Mouse (Mus musculus) midbrain, embryonic 11.5 days (tissue): ENCODE data around the gene Lamb2. TPM values are rescaled to one million over a fixed set of nuclear protein-coding genes. Genes with fewer than 3 reads are reported as not detected.

Source experiments
- ATAC-seq: fragments of 200-750 bp; cut with Nextera tagmentation; 2 replicates; pipeline ENCODE4 v1.8.0; 2017; ENCODE audit warnings: moderate TSS enrichment, moderate library complexity; ENCODE audit not compliant: low FRiP score
- DNase-seq: peaks from one replicate; pipeline ENCODE4 v3.0.0; 2015; ENCODE audit warnings: low spot score; ENCODE audit errors: missing footprints
- H3K27ac ChIP-seq: fragments of 300-500 bp; sonication (generic); 2 replicates; pipeline ENCODE4 v1.5.1; 2014; ENCODE audit warnings: low read depth, low read length
- H3K27me3 ChIP-seq: fragments of 300-500 bp; sonication (generic); 2 replicates; pipeline ENCODE4 v1.6.1; 2014; ENCODE audit warnings: mild to moderate bottlenecking, low read length, moderate library complexity, mixed read lengths; ENCODE audit not compliant: control insufficient read depth, insufficient read depth
- H3K36me3 ChIP-seq: fragments of 300-500 bp; sonication (generic); 2 replicates; pipeline ENCODE4 v1.6.1; 2014; ENCODE audit warnings: mild to moderate bottlenecking, low read length, moderate library complexity, mixed read lengths; ENCODE audit not compliant: control insufficient read depth, insufficient read depth
- H3K4me1 ChIP-seq: fragments of 300-500 bp; sonication (generic); 2 replicates; pipeline ENCODE4 v1.6.1; 2014; ENCODE audit warnings: low read length; ENCODE audit not compliant: control insufficient read depth, insufficient read depth
- H3K4me2 ChIP-seq: fragments of 300-500 bp; sonication (generic); 2 replicates; pipeline ENCODE4 v1.6.1; 2014; ENCODE audit warnings: mild to moderate bottlenecking, moderate library complexity
- H3K4me3 ChIP-seq: fragments of 300-500 bp; sonication (generic); 2 replicates; pipeline ENCODE4 v1.5.1; 2014; ENCODE audit warnings: low read depth, low read length
- H3K9ac ChIP-seq: fragments of 300-500 bp; sonication (generic); 2 replicates; pipeline ENCODE4 v1.6.1; 2014; ENCODE audit warnings: low read length
- H3K9me3 ChIP-seq: fragments of 300-500 bp; sonication (generic); 2 replicates; pipeline ENCODE4 v1.6.1; 2016; ENCODE audit warnings: low read length; ENCODE audit not compliant: control insufficient read depth
- WGBS: fragments of 180-500 bp; shearing (Covaris S2); extraction: QIAGEN DNeasy Blood & Tissue Kit; methylation state at CpG from one replicate; pipeline ENCODE4 v1.1.7; 2014; 5-methylcytosine and 5-hydroxymethylcytosine counted together
- polyA plus RNA-seq: library from polyadenylated mRNA; unstranded; fragments of >200 nt; fragmentation: Nextera tagmentation; extraction: Ambion mirVana; gene quantifications from 2 replicates; pipeline ENCODE4 v1.2.1, GENCODE M21; 2014

Gene Lamb2
- polyA plus RNA-seq, 1 experiment from 2014 or later: 21.4 TPM

DNA sequence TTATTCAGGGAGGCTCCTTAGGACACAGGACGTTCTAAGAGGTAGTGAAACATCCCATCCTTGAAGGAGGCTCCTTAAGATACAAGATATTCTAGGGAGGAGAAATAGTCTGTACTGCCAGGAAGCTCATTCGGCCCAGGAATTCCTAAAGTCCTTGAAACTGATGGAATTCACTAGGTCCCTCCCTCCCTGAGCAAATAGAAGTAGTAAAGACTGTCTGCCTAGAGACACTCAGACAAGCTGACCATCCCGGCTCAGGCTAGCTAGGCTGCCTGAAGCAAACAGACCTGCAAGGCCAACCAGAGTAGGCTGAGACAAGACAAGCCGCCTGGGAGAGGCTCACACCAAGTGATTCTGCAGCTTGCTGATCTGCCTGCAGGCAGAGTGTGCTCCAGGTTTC is 9.7 kb upstream of the Lamb2 start:
- Histone ChIP-seq H3K36me3 (peaks cover 8% of the 10 kb centered on the region), H3K4me1 (no peaks in the 10 kb centered on the region), H3K9me3 (no peaks in the 10 kb centered on the region), H3K4me3 (no peak overlapping the region), H3K9ac (no peak overlapping the region), H3K4me2 (no peak overlapping the region), H3K27me3 (no peaks in the 10 kb centered on the region), H3K27ac (no peak overlapping the region)
- no peak for ATAC-seq
- no peak for DNase-seq
- 80% methylated on average over 4 of the region's 4 CpGs for WGBS

DNA sequence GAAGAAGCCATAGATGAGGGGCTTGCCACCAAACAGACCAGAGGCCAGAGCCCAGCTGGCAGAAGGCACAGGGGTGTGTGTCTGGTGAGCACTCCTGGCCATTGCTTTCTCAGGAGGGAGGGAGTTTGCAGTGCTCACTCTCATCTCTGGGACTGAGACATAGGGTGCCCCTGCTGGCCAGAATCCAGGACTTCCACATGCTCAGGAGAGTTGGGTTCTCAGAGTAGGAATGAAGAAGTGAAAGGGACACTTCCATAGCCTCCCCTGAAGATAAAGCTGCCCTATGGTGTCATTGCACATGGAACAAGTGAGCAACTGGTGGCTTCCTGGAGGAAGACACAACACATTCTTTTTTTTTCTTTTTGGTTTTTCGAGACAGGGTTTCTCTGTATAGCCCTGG is 5.0 kb upstream of the Lamb2 start:
- no peaks in the 10 kb centered on the region for H3K9me3 ChIP-seq
- no peak overlapping the region for H3K4me3 ChIP-seq
- H3K4me2 ChIP-seq: no peak overlapping the region
- no peaks in the 10 kb centered on the region for H3K36me3 ChIP-seq
- no peak overlapping the region for H3K9ac ChIP-seq
- H3K27me3 ChIP-seq: no peaks in the 10 kb centered on the region
- peak; percentile 39 for DNase-seq
- ATAC-seq: no peak
- 58% methylated on average over 1 of the region's 1 CpGs for WGBS
- no peak overlapping the region for H3K27ac ChIP-seq
- H3K4me1 ChIP-seq: peaks cover 6% of the 10 kb centered on the region

DNA sequence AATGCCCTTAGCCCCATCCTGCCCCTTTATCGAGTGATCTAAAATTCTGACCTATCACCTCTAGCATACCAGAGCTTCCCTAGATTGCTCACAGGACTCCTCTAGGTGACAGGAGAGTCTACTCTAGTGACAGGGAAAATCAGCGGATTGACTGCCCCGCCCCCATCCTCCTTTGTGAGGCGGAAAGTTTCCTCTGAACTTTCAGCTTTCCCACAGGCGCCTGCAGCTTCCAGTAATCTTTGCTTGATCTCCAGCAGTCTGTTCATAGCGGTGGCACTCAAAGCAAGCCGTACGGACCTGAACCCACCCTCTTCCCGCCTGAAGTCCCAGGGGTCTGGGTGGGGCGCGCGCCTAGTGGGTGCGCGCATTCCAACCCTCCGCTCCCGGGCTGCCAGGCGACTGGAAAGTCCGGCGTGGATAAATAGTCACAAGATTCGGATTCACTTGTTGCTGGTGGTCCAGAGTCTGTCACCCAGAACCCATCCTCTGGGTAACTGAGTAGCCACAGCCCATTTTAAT is 839 bp upstream of the Lamb2 start:
- under 1% methylated on average over 20 of the region's 20 CpGs for WGBS
- no peaks in the 10 kb centered on the region for H3K9me3 ChIP-seq
- peak overlapping the region; percentile 75 for H3K27ac ChIP-seq
- H3K4me1 ChIP-seq: peaks cover 16% of the 10 kb centered on the region
- peak overlapping the region; percentile 44 for H3K4me3 ChIP-seq
- DNase-seq (peak; percentile 99), ATAC-seq (peak; percentile 84)
- peak overlapping the region; percentile 57 for H3K4me2 ChIP-seq
- H3K36me3 ChIP-seq: no peaks in the 10 kb centered on the region
- H3K27me3 ChIP-seq: no peaks in the 10 kb centered on the region
- H3K9ac ChIP-seq: peak overlapping the region; percentile 59

DNA sequence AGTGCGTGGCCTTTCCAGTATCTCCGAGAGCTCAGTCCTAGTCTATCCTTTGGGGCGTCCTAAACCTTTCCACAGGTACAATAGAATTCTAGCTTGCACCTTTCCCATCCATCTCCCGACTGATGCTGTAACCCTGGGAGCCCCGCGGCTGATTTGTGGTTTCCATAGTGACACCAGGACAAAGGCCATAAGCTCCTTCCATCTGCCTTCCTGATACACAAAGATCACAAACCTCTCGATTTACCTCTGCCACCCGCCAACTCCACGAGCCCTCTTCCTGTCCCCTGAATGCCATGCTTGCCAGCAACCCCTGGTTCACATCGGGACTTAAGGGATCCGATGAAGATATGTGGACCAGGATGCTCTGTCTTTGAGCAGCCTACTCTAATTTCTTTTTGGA is 295 bp upstream of the Lamb2 start:
- WGBS: 25% methylated on average over 11 of the region's 11 CpGs
- Histone ChIP-seq H3K4me2 (peak overlapping the region; percentile 57), H3K9me3 (no peaks in the 10 kb centered on the region), H3K27me3 (no peaks in the 10 kb centered on the region), H3K4me3 (peak overlapping the region; percentile 44), H3K36me3 (no peaks in the 10 kb centered on the region), H3K9ac (peak overlapping the region; percentile 59), H3K4me1 (peaks cover 16% of the 10 kb centered on the region), H3K27ac (peak overlapping the region; percentile 75)
- DNase-seq (peak; percentile 97), ATAC-seq (peak; percentile 20)

DNA sequence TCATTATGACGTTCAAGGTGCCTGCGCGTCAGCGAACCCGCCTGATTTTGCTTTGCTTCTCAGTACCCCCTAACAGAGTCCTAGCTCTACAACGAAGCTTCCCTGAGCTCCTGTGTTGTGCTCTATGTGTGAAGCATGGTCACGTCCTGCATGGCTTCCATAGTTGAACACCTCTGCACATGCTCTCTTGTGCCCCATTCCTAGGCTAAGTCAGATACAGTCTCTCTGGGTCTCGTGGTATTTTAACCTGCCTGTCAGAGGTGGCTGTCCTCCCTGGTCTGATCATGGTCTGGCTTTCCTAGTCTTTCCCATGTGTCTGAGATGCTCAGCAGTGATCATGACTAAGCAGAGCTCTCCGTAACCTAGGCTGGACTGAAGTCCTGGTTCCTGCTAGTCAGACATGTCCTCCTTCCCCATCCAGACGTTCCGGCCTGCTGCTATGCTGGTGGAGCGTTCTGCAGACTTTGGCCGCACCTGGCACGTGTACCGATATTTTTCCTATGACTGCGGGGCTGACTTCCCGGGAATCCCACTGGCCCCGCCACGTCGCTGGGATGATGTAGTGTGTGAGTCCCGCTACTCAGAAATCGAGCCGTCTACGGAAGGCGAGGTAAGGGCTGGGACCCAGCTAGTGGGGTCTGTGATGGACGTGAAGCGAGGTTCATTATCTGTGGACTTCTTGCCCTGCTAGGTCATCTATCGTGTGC is 1.4 kb downstream of the Lamb2 start:
- no peak overlapping the region for H3K4me3 ChIP-seq
- H3K9me3 ChIP-seq: no peaks in the 10 kb centered on the region
- DNase-seq (peak; percentile 60), ATAC-seq (no peak)
- no peak overlapping the region for H3K9ac ChIP-seq
- no peak overlapping the region for H3K27ac ChIP-seq
- 0 out of 2 replicates have a peak, but pooled peaks cover 2% of the 10 kb centered on the region for H3K36me3 ChIP-seq
- no peak overlapping the region for H3K4me2 ChIP-seq
- H3K27me3 ChIP-seq: no peaks in the 10 kb centered on the region
- H3K4me1 ChIP-seq: peaks cover 16% of the 10 kb centered on the region
- 93% methylated on average over 28 of the region's 28 CpGs for WGBS

DNA sequence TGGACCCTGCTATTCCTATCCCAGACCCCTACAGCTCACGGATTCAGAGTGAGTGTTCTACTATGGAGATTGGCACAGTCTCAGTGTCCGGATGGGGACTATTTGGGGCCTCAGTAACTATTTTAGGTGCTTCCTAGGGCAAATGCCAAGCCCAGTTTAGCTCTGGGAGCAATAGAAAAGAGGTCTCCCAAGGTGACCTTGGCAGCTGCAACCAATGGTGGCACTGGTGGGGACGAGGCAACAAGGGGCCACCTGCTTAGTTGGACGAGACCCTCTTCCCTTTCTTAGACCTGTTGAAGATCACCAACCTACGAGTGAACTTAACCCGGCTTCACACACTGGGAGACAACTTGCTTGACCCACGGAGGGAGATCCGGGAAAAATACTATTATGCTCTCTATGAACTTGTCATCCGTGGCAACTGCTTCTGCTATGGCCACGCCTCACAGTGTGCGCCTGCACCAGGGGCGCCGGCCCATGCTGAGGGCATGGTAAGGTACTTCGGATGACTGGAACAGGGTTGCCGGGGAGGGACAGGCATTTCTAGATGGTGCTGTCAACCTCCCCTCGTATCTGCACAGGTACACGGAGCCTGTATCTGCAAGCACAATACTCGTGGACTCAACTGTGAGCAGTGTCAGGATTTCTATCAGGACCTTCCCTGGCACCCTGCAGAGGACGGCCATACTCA is 2.1 kb downstream of the Lamb2 start:
- peaks cover 3% of the 10 kb centered on the region; the same call in 1 of the 2 replicates for H3K36me3 ChIP-seq

DNA sequence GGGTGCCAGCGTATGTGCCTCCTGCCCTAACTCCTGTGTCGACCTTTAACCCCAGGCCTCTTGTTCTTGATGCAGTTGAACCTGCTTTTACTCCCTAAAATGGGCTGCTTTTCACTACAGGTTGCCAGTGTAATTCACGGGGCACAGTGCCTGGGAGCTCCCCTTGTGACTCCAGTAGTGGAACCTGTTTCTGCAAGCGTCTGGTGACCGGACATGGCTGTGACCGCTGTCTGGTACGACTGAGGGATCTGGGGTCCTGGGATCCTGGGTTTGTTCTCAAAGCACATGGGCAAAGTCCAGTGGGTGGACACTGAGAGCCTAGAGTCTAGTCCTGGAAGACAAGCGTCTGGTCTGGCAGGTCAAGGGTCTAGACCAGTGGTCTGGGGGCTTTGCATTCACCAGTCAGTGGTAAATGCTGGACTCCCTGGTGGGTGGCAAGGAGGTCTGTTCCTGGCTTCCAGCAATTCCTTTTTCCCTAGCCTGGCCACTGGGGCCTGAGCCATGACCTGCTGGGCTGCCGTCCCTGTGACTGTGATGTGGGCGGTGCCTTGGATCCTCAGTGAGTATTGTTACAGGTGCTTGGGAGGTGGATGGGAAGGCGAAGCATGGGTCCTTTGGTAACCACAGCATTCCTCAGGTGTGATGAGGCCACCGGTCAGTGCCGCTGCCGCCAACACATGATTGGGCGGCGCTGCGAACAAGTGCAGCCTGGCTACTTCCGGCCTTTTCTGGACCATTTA is 3.7 kb downstream of the Lamb2 start:
- Histone ChIP-seq H3K9me3 (no peaks in the 10 kb centered on the region), H3K4me3 (no peak overlapping the region), H3K4me2 (no peak overlapping the region), H3K36me3 (peaks cover 9% of the 10 kb centered on the region), H3K9ac (no peak overlapping the region), H3K4me1 (peaks cover 16% of the 10 kb centered on the region), H3K27me3 (no peaks in the 10 kb centered on the region), H3K27ac (no peak overlapping the region)
- ATAC-seq (no peak), DNase-seq (peak; percentile 31)
- WGBS: 91% methylated on average over 18 of the region's 18 CpGs

More for the DNA sequence above, 2.1 kb downstream of the Lamb2 start:
- Histone ChIP-seq H3K4me2 (no peak overlapping the region), H3K9me3 (no peaks in the 10 kb centered on the region), H3K9ac (no peak overlapping the region), H3K27ac (no peak overlapping the region), H3K4me3 (no peak overlapping the region), H3K27me3 (no peaks in the 10 kb centered on the region), H3K4me1 (peaks cover 16% of the 10 kb centered on the region)
- 91% methylated on average over 19 of the region's 19 CpGs for WGBS
- DNase-seq: peak; percentile 70
- no peak for ATAC-seq

DNA sequence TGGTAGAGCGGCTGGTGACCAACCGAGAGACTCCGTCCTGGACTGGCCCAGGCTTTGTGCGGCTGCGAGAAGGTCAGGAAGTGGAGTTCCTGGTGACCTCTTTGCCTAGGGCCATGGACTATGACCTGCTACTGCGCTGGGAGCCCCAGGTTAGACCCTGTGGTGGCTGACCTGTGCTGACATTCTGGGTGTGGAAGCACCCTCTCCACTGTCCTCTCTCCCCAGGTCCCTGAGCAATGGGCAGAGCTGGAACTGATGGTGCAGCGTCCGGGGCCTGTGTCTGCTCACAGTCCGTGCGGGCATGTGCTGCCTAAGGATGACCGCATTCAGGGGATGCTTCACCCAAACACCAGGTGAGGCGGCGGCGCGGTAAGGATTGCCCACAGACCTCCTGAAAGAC is 4.5 kb downstream of the Lamb2 start:
- DNase-seq (peak; percentile 19), ATAC-seq (no peak)
- Histone ChIP-seq H3K27ac (no peak overlapping the region), H3K4me3 (no peak overlapping the region), H3K9ac (no peak overlapping the region), H3K4me1 (peaks cover 15% of the 10 kb centered on the region), H3K27me3 (no peaks in the 10 kb centered on the region), H3K4me2 (no peak overlapping the region), H3K9me3 (no peaks in the 10 kb centered on the region), H3K36me3 (peaks cover 13% of the 10 kb centered on the region)
- WGBS: 93% methylated on average over 15 of the region's 15 CpGs
